Mouse (Mus musculus) olfactory bulb, adult 2 months (tissue): ENCODE data around the gene Cntnap1. TPM values are rescaled to one million over a fixed set of nuclear protein-coding genes. Genes with fewer than 3 reads are reported as not detected.

Source experiments
- H3K27ac ChIP-seq: fragments of 200-500 bp; 2 replicates; pipeline ENCODE4 v1.5.1; 2012; ENCODE audit warnings: low read depth, low read length; ENCODE audit not compliant: insufficient read depth
- H3K4me1 ChIP-seq: fragments of 200-500 bp; 2 replicates; pipeline ENCODE4 v1.6.1; 2012; ENCODE audit warnings: low read length; ENCODE audit not compliant: control insufficient read depth, insufficient read depth
- H3K4me3 ChIP-seq: fragments of 200-500 bp; 2 replicates; pipeline ENCODE4 v1.5.1; 2012; ENCODE audit warnings: mild to moderate bottlenecking, low read depth, low read length, moderate library complexity; ENCODE audit not compliant: insufficient read depth
- CTCF ChIP-seq: fragments of 200-500 bp; IDR thresholded peaks from 2 replicates; pipeline ENCODE4 v1.5.1; 2012; ENCODE audit warnings: low read depth, mild to moderate bottlenecking, low read length, moderate library complexity; ENCODE audit not compliant: insufficient read depth
- POLR2A ChIP-seq: fragments of 200-500 bp; IDR thresholded peaks from 2 replicates; pipeline ENCODE4 v1.6.1; 2012; ENCODE audit warnings: mild to moderate bottlenecking, low read depth, low read length, moderate library complexity; ENCODE audit not compliant: insufficient read depth
- WGBS: fragments of 180-500 bp; shearing (Covaris S2); methylation state at CpG from one replicate; pipeline ENCODE4 v1.1.7; 2018; 5-methylcytosine and 5-hydroxymethylcytosine counted together
- polyA plus RNA-seq: library from polyadenylated mRNA; stranded (reverse); fragments of >200 nt; gene quantifications from 2 replicates; pipeline ENCODE4 v1.2.4, GENCODE M21; 2012; ENCODE audit warnings: low replicate concordance; ENCODE audit not compliant: missing spikeins, insufficient read depth, insufficient read length

Cntnap1 gene
- polyA plus RNA-seq, 1 experiment = not detected

DNA sequence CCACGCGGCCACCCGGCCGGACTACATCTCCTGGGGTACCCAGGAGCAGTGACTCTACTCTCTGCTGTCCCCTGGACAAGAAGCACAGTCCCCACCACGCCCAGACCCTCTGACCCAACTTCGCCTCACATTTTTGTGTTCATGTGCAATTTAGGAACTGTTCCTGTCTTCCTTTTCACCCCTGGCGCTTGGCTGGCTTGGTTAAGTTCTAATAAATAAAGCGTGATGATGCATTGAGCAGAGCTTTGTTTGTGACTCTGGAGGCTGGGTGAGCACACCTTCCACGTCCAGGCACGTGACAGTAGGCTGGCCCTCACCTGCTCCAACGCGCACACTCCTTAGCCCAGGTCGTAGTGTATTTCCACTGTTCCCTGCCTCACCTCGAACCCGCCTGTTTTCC is 8.8 kb upstream of the Cntnap1 start:
- Histone ChIP-seq H3K4me3 (no peak overlapping the region), H3K4me1 (peaks cover 16% of the 10 kb centered on the region), H3K27ac (no peak overlapping the region)
- TF ChIP-seq CTCF = no peak
- no peak for TF ChIP-seq POLR2A
- WGBS = 91% methylated on average over 15 of the region's 15 CpGs

DNA sequence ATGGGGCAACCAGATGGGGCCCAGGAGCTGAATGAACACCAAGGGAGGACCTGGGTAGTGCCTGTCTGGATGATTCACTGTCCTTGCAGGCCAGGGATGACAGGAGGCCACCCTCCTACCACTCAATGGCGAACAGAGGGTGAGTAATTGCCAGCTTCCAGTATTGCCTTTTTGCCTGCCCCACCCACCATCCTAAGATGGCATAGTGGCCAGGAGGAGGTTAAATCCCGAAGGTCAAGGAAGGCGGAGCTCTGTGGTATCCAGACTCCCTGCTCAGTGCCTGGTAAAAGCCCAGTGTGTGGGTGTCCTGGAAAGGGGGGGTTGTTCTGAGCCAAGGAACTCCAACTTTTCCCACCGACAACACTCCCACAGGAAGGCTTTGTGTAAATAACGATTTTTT is 8.0 kb upstream of the Cntnap1 start:
- Histone ChIP-seq H3K4me1 (peaks cover 13% of the 10 kb centered on the region), H3K27ac (peak overlapping the region; percentile 18; the same call in 1 of the 2 replicates), H3K4me3 (no peak overlapping the region)
- WGBS = 28% methylated on average over 5 of the region's 5 CpGs
- TF ChIP-seq POLR2A = no peak
- no peak for TF ChIP-seq CTCF

DNA sequence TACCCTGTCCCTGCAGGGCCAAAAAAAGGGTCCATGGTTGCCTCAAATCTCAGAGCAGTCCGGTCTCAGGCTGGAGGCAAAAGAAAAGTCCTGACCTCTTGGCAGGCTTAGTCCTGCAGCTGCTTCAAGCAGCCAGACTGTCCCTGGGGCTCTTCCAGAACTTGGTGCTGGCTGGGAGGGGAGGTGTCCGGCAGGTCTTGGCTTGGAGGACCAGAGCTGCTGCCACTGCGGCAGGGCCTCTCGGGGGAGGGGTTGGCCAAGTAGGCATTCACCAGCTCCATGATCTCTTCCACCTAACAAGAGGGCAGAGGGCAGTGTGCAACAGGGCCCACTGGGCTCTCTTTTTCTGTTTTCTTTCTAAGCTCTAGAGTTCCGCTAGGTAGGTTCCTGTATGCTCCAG is 7.6 kb upstream of the Cntnap1 start:
- 41% methylated on average over 5 of the region's 5 CpGs for WGBS
- Histone ChIP-seq H3K4me1 (peaks cover 13% of the 10 kb centered on the region), H3K4me3 (no peak overlapping the region), H3K27ac (no peak overlapping the region)
- TF ChIP-seq CTCF (no peak), POLR2A (no peak)

DNA sequence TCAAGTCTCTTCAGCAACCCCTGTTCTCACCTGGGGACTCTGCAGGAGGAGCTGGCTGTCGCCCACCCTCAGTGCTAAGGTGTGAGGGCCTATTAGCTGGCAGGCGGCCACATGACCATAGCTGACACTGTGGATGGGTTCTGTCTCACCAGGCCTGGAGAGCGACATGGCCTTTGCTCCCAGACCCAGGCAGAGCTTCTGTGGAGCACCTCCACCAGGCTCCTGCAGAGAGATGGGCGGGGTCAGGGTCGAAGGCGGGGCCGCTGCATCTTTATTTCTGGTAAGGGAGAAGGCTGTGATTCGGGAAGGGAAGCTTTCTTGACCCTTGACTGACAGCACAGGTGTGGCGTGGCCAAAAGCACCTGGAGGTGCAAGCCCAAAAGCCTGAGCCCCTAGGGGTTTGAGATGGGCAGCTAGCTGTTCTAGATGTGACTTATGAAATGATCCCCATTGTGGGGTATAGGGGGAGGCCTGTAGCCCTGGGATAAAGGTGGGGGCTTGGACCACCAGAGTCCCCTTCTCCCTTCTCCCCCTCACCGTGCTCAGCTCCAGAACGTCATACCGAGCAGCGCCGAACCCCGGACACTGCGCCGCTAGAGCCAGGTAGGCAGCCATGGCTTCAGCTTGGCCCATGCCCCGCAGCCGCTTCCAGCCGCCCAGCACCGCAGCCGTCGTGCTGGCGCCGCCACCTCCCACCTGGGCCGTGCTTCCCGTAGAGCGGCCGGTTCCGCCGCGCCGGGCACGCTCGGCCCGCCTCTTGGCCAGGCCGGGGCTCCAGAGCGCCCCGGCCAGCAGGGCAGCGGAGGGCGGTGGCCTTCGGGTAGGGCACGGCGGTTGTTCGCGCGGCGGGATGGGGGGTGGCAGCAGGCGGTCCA is 6.6 kb upstream of the Cntnap1 start:
- TF ChIP-seq CTCF (no peak), POLR2A (no peak)
- H3K4me3 ChIP-seq = no peak overlapping the region
- 64% methylated on average over 49 of the region's 49 CpGs for WGBS
- H3K4me1 ChIP-seq = peaks cover 14% of the 10 kb centered on the region
- H3K27ac ChIP-seq = 0 out of 2 replicates have a peak overlapping the region, but pooled peaks have one; percentile 1

DNA sequence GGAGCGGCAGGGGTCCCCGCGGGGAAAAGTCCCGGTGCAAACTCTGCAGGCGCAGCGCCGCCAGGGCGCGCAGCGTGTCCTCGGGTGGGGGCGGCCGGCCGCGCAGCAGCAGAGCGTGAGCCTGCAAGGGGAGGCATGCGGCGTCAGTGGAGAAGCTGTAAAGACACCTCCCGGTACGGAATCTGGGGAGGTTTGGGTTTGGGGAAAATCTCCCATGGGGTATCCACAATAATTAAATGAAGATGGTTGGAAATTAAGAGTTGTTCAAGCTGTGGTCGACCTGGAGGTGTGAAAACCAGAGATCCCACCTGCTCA is 6.0 kb upstream of the Cntnap1 start:
- TF ChIP-seq CTCF = no peak
- no peak for TF ChIP-seq POLR2A
- WGBS = 61% methylated on average over 21 of the region's 21 CpGs
- H3K27ac ChIP-seq = no peak overlapping the region
- H3K4me1 ChIP-seq = peaks cover 20% of the 10 kb centered on the region
- no peak overlapping the region for H3K4me3 ChIP-seq

DNA sequence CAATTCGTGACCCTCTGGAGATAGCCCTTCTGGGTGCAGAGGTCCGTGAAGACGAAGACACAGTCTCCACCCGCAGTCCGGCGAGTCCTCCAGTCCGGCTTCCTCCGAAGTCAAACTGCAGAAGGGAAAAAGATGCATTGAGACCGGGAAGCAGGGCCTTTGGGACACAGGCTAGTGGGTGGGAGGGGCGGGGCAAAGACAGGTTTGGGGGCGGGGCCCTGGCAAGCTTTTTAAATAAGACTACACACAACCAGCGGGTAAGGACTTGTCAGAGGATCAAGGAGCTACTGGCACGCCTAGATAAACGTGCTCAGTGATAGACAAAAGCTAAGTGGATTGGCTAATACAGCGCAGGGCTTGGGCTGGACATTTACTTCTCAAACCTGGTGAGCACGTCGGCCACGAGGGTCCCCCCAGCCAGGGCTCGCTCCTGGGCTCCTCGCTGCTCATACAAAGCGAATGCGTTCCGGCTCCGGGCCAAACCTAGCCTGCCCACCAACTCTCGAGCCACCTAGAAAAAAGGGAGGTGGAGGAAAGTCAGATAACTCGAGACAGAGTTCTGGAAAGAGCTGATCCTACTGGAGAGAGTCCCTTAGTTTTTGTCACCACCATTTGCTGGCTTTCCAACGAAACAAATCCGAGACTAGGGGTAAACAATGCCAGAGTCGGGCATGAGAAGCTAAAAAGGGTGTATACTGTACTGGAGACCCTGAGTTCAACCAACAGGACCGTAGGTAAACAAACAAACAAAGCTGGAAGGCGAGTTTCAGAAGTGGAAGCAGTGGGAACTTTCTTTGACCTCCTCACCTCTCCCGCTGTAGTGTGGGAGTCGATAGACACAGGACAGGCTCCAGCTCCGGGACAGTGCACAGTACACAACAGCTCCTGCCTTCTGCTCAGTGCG is 5.4 kb upstream of the Cntnap1 start:
- Histone ChIP-seq H3K4me3 (no peak overlapping the region), H3K27ac (no peak overlapping the region), H3K4me1 (peaks cover 25% of the 10 kb centered on the region)
- WGBS = 73% methylated on average over 35 of the region's 35 CpGs
- TF ChIP-seq CTCF = no peak
- no peak for TF ChIP-seq POLR2A

GRCm38 (mm10) chr11:101166357-101166756 is 4.0 kb upstream of the Cntnap1 start:
- Histone ChIP-seq H3K4me1 (peaks cover 31% of the 10 kb centered on the region), H3K4me3 (no peak overlapping the region), H3K27ac (no peak overlapping the region)
- WGBS = 83% methylated on average over 14 of the region's 14 CpGs
- no peak for TF ChIP-seq POLR2A
- TF ChIP-seq CTCF = no peak

GRCm38 (mm10) chr11:101167211-101167962 is 2.9 kb upstream of the Cntnap1 start:
- Histone ChIP-seq H3K4me1 (peaks cover 32% of the 10 kb centered on the region), H3K4me3 (no peak overlapping the region), H3K27ac (no peak overlapping the region)
- WGBS = 83% methylated on average over 19 of the region's 19 CpGs
- TF ChIP-seq POLR2A (no peak), CTCF (no peak)

DNA sequence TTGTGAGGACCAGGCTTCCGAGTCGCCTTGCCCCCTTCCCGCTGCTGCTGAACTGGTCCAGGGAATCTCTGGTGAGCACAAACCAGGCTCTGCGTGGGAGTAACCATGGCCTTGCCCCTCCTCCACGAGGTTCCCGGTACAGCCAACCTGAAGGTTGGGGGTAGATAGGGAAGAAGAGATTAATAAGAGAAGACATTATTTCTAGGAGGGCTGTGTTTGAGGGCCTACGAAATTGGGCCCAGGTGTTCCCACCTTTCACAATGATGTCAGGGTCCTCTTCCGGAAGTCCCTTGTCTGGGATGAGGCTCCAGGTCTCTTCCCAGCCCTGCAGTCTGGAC is 2.4 kb upstream of the Cntnap1 start:
- peaks cover 27% of the 10 kb centered on the region for H3K4me1 ChIP-seq
- no peak overlapping the region for H3K27ac ChIP-seq
- no peak overlapping the region for H3K4me3 ChIP-seq
- TF ChIP-seq POLR2A = no peak
- TF ChIP-seq CTCF = no peak
- 74% methylated on average over 8 of the region's 8 CpGs for WGBS
